Mouse (Mus musculus) stomach, postnatal 0 days (tissue): ENCODE results near the gene Ip6k2. TPM values are rescaled to one million over a fixed set of nuclear protein-coding genes. Genes with fewer than 3 reads are reported as not detected.

Experiments
- ATAC-seq: fragments of 200-750 bp; cut with Nextera tagmentation; 2 replicates; pipeline ENCODE4 v1.8.0; 2017; ENCODE audit not compliant: low FRiP score, low TSS enrichment
- DNase-seq: peaks from one replicate; pipeline ENCODE4 v3.0.0-alpha.2; 2016; ENCODE audit warnings: low spot score
- H3K27ac ChIP-seq: fragments of 300-500 bp; sonication (generic); replicated peaks from 2 replicates; pipeline ENCODE4 v1.5.1; 2014; ENCODE audit warnings: mild to moderate bottlenecking, control low read depth
- H3K27me3 ChIP-seq: fragments of 300-500 bp; sonication (generic); 2 replicates; pipeline ENCODE4 v1.6.1; 2014; ENCODE audit warnings: low read length; ENCODE audit not compliant: control insufficient read depth, insufficient read depth
- H3K36me3 ChIP-seq: fragments of 300-500 bp; sonication (generic); 2 replicates; pipeline ENCODE4 v1.6.1; 2014; ENCODE audit warnings: low read length, mixed read lengths; ENCODE audit not compliant: control insufficient read depth, insufficient read depth
- H3K4me1 ChIP-seq: fragments of 300-500 bp; sonication (generic); replicated peaks from 2 replicates; pipeline ENCODE4 v1.6.1; 2014; ENCODE audit warnings: antibody characterized with exemption; ENCODE audit not compliant: control insufficient read depth, insufficient read depth
- H3K4me2 ChIP-seq: fragments of 300-500 bp; sonication (generic); replicated peaks from 2 replicates; pipeline ENCODE4 v1.6.1; 2014; ENCODE audit warnings: low read depth, mild to moderate bottlenecking, control low read depth, moderate library complexity
- H3K4me3 ChIP-seq: fragments of 300-500 bp; sonication (generic); 2 replicates; pipeline ENCODE4 v1.5.1; 2014; ENCODE audit warnings: low read depth, low read length, control low read depth
- H3K9ac ChIP-seq: fragments of 300-500 bp; sonication (generic); 2 replicates; pipeline ENCODE4 v1.6.1; 2014; ENCODE audit warnings: mild to moderate bottlenecking, low read length, control low read depth, mixed read lengths
- H3K9me3 ChIP-seq: fragments of 300-500 bp; sonication (generic); 2 replicates; pipeline ENCODE4 v1.6.1; 2016; ENCODE audit warnings: low read length; ENCODE audit not compliant: control insufficient read depth
- CTCF ChIP-seq: IDR thresholded peaks from 2 replicates; pipeline ENCODE4 v1.5.1; 2016; ENCODE audit warnings: antibody characterized with exemption, low read depth, mild to moderate bottlenecking, moderate library complexity
- EP300 ChIP-seq: optimal IDR thresholded peaks from 2 replicates; pipeline ENCODE3; 2016; ENCODE audit warnings: antibody characterized with exemption
- whole genome bisulfite sequencing: fragments of 180-500 bp; shearing (Covaris S2); extraction: QIAGEN DNeasy Blood & Tissue Kit; methylation state at CpG from one replicate; pipeline ENCODE4 v1.1.7; 2014; 5-methylcytosine and 5-hydroxymethylcytosine counted together
- polyA plus RNA-seq: library from polyadenylated mRNA; unstranded; fragments of >200 nt; fragmentation: Nextera tagmentation; extraction: Ambion mirVana; gene quantifications from 2 replicates; pipeline ENCODE4 v1.2.1, GENCODE M21; 2015

The Ip6k2 gene
- polyA plus RNA-seq, 1 experiment from 2014 or later, result 35.7 TPM

- Histone ChIP-seq H3K4me1 (no peaks in the 10 kb centered on the region), H3K4me2 (no peak overlapping the region), H3K9me3 (no peaks in the 10 kb centered on the region), H3K27ac (no peak overlapping the region), H3K27me3 (no peaks in the 10 kb centered on the region), H3K4me3 (no peak overlapping the region), H3K9ac (no peak overlapping the region), H3K36me3 (peaks cover 25% of the 10 kb centered on the region)
- no peak for ATAC-seq
- 86% methylated on average over 3 of the region's 3 CpGs for WGBS
- TF ChIP-seq EP300 (no peak), CTCF (no peak)
- no peak for DNase-seq
Measured at GRCm38 (mm10) chr9:108747694-108748093, 35.9 kb upstream of the Ip6k2 start.

- ATAC-seq, result no peak
- Histone ChIP-seq H3K4me3 (no peak overlapping the region), H3K27me3 (no peaks in the 10 kb centered on the region), H3K27ac (no peak overlapping the region), H3K9ac (no peak overlapping the region), H3K4me1 (no peaks in the 10 kb centered on the region), H3K36me3 (peaks cover 20% of the 10 kb centered on the region), H3K4me2 (no peak overlapping the region), H3K9me3 (no peaks in the 10 kb centered on the region)
- no peak for DNase-seq
- WGBS, result 81% methylated on average over 11 of the region's 11 CpGs
- no peak for TF ChIP-seq CTCF
- no peak for TF ChIP-seq EP300
Measured at GRCm38 (mm10) chr9:108748600-108749183, 34.9 kb upstream of the Ip6k2 start.

GRCm38 (mm10) chr9:108750616-108751015 is 33.0 kb upstream of the Ip6k2 start:
- 85% methylated on average over 11 of the region's 11 CpGs for WGBS
- Histone ChIP-seq H3K4me3 (no peak overlapping the region), H3K9ac (no peak overlapping the region), H3K27me3 (no peaks in the 10 kb centered on the region), H3K4me1 (no peaks in the 10 kb centered on the region), H3K27ac (no peak overlapping the region), H3K36me3 (peaks cover 17% of the 10 kb centered on the region), H3K4me2 (no peak overlapping the region), H3K9me3 (no peaks in the 10 kb centered on the region)
- no peak for ATAC-seq
- DNase-seq, result no peak
- no peak for TF ChIP-seq CTCF
- no peak for TF ChIP-seq EP300

- Histone ChIP-seq H3K4me1 (no peaks in the 10 kb centered on the region), H3K4me2 (no peak overlapping the region), H3K27me3 (no peaks in the 10 kb centered on the region), H3K9me3 (no peaks in the 10 kb centered on the region), H3K4me3 (no peak overlapping the region), H3K36me3 (peaks cover 2% of the 10 kb centered on the region; the same call in 1 of the 2 replicates), H3K9ac (no peak overlapping the region), H3K27ac (no peak overlapping the region)
- WGBS, result 87% methylated on average over 10 of the region's 11 CpGs
- 0 out of 2 replicates have a peak, but pooled peaks have one; percentile 5 for TF ChIP-seq CTCF
- TF ChIP-seq EP300, result no peak
- DNase-seq, result no peak
- ATAC-seq, result no peak
Measured at GRCm38 (mm10) chr9:108752142-108752920, 31.3 kb upstream of the Ip6k2 start.

- no peaks in the 10 kb centered on the region for H3K9me3 ChIP-seq
- H3K9ac ChIP-seq, result no peak overlapping the region
- no peaks in the 10 kb centered on the region for H3K4me1 ChIP-seq
- H3K4me2 ChIP-seq, result no peak overlapping the region
- H3K27ac ChIP-seq, result no peak overlapping the region
- no peak overlapping the region for H3K4me3 ChIP-seq
- DNase-seq (peak; percentile 64), ATAC-seq (peak; percentile 24; the same call in 1 of the 2 replicates)
- no peaks in the 10 kb centered on the region; the same call in 1 of the 2 replicates for H3K36me3 ChIP-seq
- TF ChIP-seq EP300 (no peak), CTCF (peak; percentile 83)
- H3K27me3 ChIP-seq, result no peaks in the 10 kb centered on the region
- 66% methylated on average over 9 of the region's 9 CpGs for WGBS
Measured at GRCm38 (mm10) chr9:108753326-108753725, 30.3 kb upstream of the Ip6k2 start.

- Histone ChIP-seq H3K27me3 (no peaks in the 10 kb centered on the region), H3K27ac (no peak overlapping the region), H3K4me1 (no peaks in the 10 kb centered on the region), H3K9ac (no peak overlapping the region), H3K36me3 (no peaks in the 10 kb centered on the region; the same call in 1 of the 2 replicates), H3K4me2 (no peak overlapping the region), H3K4me3 (no peak overlapping the region), H3K9me3 (no peaks in the 10 kb centered on the region)
- no peak for ATAC-seq
- 76% methylated on average over 3 of the region's 3 CpGs for WGBS
- TF ChIP-seq CTCF (no peak), EP300 (no peak)
- DNase-seq, result no peak
Measured at GRCm38 (mm10) chr9:108753976-108754375, 29.6 kb upstream of the Ip6k2 start.
